Mouse (Mus musculus) embryonic fibroblast, embryonic 13.5 days (primary cell): ENCODE results near the gene Siva1.

Source experiments
- CTCF ChIP-seq: IDR thresholded peaks from 2 replicates; pipeline ENCODE4 v1.5.1; 2011; ENCODE audit warnings: mild to moderate bottlenecking, control low read depth, low read length, moderate library complexity, borderline replicate concordance; ENCODE audit not compliant: insufficient read depth
- POLR2A ChIP-seq: IDR thresholded peaks from 2 replicates; pipeline ENCODE4 v1.6.1; 2011; ENCODE audit warnings: low read depth, mild to moderate bottlenecking, control low read depth, low read length, moderate library complexity

DNA sequence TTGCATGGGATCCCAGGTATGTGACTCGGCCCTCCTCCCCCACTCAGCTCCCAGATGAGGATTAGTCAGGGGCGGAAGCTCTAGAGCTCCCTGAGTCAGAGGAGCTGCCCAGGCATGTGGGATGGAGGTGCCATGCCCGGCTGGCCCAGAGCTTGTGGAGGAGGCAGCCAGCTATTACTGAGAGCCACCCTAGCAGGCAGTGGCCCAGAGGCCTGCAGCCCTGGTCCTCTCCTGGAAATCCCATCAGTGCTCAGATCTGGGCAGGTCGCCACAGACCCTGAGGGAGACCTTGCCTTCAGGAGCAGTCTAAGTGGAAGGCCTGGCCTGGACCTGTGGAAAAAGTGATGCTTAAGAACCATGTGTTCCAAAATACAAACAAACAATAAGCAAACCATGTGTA lies 48.9 kb upstream of the Siva1 start:
- TF ChIP-seq CTCF, result no peak
- TF ChIP-seq POLR2A, result no peak
